Mouse (Mus musculus) gastrocnemius, adult 2 months (tissue): Measurements from ENCODE around the gene Ppip5k2. TPM values are rescaled to one million over a fixed set of nuclear protein-coding genes. Genes with fewer than 3 reads are reported as not detected.
"Not testable (repeated sequence)": the region's sequence is repeated elsewhere in the genome, so short reads cannot be mapped to it uniquely, and the experiment has no call there.

Source experiments
- DNase-seq: peaks from one replicate; pipeline ENCODE4 v3.0.0; 2022
- H3K27ac ChIP-seq: fragments of 200-600 bp; 2 replicates; pipeline ENCODE4 v1.8.1; 2022; ENCODE audit warnings: mild to moderate bottlenecking
- H3K4me3 ChIP-seq: fragments of 200-600 bp; 2 replicates; pipeline ENCODE4 v1.8.1; 2022; ENCODE audit warnings: mild to moderate bottlenecking, moderate library complexity
- CTCF ChIP-seq: fragments of 200-600 bp; IDR thresholded peaks from 2 replicates; pipeline ENCODE4 v1.8.1; 2022; ENCODE audit warnings: antibody characterized with exemption, mild to moderate bottlenecking, moderate library complexity
- intact Hi-C: fragments of 180-260 bp; cut with DNase I; formaldehyde crosslinking; loops from one replicate; pipeline ENCODE4 v1.15.1; 2025
- total RNA-seq, 2 experiments: library from RNA; stranded (reverse); gene quantifications; 2 replicates each; pipeline ENCODE4 v1.2.3; 2021

Ppip5k2 gene
- total RNA-seq, 2 experiments from 2014 or later: 1.6 to 2.8 TPM

DNA sequence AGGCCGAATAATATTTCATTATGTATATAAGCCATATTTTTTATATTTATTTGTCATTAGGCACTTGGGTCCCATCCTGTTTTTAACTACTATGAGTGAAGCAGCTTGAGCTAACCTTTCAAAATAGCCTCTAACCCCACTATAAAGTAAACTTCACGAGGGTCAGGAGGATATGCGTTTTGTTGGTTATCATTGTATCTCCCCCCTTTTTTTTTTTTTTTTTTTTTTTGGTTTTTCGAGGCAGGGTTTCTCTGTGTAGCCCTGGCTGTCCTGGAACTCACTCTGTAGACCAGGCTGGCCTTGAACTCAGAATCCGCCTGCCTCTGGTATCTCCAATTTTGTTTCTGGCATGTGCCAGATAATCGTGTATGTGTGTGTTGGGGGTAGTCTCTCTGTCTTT, 3.2 kb upstream of the Ppip5k2 start:
- DNase-seq: no peak
- intact Hi-C loops: loop anchor here (5.0 kb wide), 1 partner anchor 111 kb away; the partner anchor contains the start of gene D1Ertd622e
- H3K4me3 ChIP-seq: no peak overlapping the region

DNA sequence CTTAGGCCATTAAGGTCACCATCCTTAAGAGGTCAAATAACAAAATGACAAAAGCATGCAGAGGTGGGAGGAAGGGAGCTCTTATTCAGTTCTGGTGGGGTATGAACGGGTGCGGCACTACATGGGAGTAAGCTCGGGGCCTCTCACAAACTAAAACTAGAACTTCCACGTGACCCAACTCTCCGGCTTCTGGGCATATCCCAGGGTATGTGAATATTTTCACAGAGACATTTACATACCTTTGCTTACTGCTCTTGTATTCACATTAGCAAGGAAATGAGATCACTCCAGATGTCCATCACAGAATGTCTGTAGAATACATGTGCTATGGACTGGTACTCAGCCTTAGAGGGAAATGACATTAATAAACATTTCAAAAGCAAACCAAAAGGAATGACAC, 1.5 kb upstream of the Ppip5k2 start:
- no peak overlapping the region for H3K27ac ChIP-seq
- intact Hi-C loops: loop anchor here (5.0 kb wide), 1 partner anchor 109 kb away; the partner anchor contains the start of gene D1Ertd622e
- DNase-seq: no peak
- H3K4me3 ChIP-seq: no peak overlapping the region
- no peak for TF ChIP-seq CTCF

More for the DNA sequence above, 3.2 kb upstream of the Ppip5k2 start:
- H3K27ac ChIP-seq: no peak overlapping the region
- TF ChIP-seq CTCF: no peak

DNA sequence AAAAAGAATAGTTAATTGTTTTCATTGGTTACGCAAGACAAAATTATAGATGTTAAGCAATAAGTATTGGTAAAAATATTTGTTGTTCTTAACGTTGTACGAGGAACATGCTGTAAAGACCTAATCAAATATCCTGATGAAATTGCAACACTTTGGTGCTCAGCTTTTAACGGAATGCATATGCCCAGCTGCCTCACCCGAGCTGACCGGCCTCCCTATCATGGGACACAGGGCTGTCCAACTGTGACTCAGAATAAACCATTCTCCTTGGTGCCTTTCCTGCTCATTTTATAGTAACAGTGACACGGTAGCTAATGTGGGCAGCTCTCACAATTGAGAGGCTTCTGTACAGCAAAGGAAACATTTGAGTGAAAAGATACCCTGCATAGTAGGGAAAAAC, 907 bp upstream of the Ppip5k2 start:
- no peak for TF ChIP-seq CTCF
- DNase-seq: no peak
- Histone ChIP-seq H3K4me3 (peak overlapping the region; percentile 100), H3K27ac (peak overlapping the region; percentile 96)
- intact Hi-C loops: loop anchor here (5.0 kb wide), 1 partner anchor 109 kb away; the partner anchor contains the start of gene D1Ertd622e

- H3K27ac ChIP-seq: peak overlapping the region; percentile 96
- peak; percentile 14 for DNase-seq
- intact Hi-C loops: no loop called here
Measured at GRCm38 (mm10) chr1:97769294-97769903, 812 bp downstream of the Ppip5k2 start.

GRCm38 (mm10) chr1:97768906-97769293, 1.3 kb downstream of the Ppip5k2 start:
- intact Hi-C loops: no loop called here
- TF ChIP-seq CTCF: no peak
- Histone ChIP-seq H3K4me3 (peak overlapping the region; percentile 100), H3K27ac (peak overlapping the region; percentile 96)
- no peak for DNase-seq

More at GRCm38 (mm10) chr1:97769294-97769903, 812 bp downstream of the Ppip5k2 start:
- H3K4me3 ChIP-seq: peak overlapping the region; percentile 100
- no peak for TF ChIP-seq CTCF

GRCm38 (mm10) chr1:97768089-97768488, 2.1 kb downstream of the Ppip5k2 start:
- DNase-seq: no peak
- intact Hi-C loops: no loop called here
- Histone ChIP-seq H3K27ac (no peak overlapping the region), H3K4me3 (no peak overlapping the region)
- TF ChIP-seq CTCF: no peak

DNA sequence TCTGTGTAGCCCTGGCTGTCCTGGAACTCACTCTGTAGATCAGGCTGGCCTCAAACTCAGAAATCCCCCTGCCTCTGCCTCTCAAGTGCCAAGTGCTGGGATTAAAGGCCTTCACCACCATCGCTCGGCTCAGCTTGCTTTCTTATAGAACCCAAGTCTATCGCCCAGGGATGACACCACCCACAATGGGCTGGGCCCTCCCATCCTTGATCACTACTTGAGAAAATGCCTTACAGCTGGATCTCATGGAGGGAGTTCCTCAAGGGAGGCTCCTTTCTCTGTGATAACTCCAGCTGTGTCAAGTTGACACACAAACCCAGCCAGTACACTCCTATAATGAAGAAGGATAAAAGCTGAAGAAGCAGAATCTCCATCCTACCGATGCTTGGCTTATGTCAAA, 4.5 kb downstream of the Ppip5k2 start:
- H3K27ac ChIP-seq, DNase-seq, intact Hi-C loops, H3K4me3 ChIP-seq: not testable (repeated sequence)

GRCm38 (mm10) chr1:97761477-97761876, 8.7 kb downstream of the Ppip5k2 start:
- DNase-seq: no peak
- Histone ChIP-seq H3K27ac (no peak overlapping the region), H3K4me3 (no peak overlapping the region)
- no peak for TF ChIP-seq CTCF
- intact Hi-C loops: no loop called here

GRCm38 (mm10) chr1:97760598-97760997, 9.6 kb downstream of the Ppip5k2 start:
- no peak for TF ChIP-seq CTCF
- Histone ChIP-seq H3K4me3 (no peak overlapping the region), H3K27ac (no peak overlapping the region)
- intact Hi-C loops: no loop called here
- no peak for DNase-seq

GRCm38 (mm10) chr1:97759841-97760240, 10.4 kb downstream of the Ppip5k2 start:
- no peak for TF ChIP-seq CTCF
- no peak for DNase-seq

GRCm38 (mm10) chr1:97754392-97754791, 15.8 kb downstream of the Ppip5k2 start:
- no peak for DNase-seq
- no peak for TF ChIP-seq CTCF
- intact Hi-C loops: no loop called here
- Histone ChIP-seq H3K27ac (no peak overlapping the region), H3K4me3 (no peak overlapping the region)

More at GRCm38 (mm10) chr1:97759841-97760240, 10.4 kb downstream of the Ppip5k2 start:
- intact Hi-C loops: no loop called here
- H3K4me3 ChIP-seq: no peak overlapping the region
- no peak overlapping the region for H3K27ac ChIP-seq

- TF ChIP-seq CTCF: no peak
- no peak overlapping the region for H3K4me3 ChIP-seq
- intact Hi-C loops: no loop called here
Measured at GRCm38 (mm10) chr1:97753216-97753615, 17.0 kb downstream of the Ppip5k2 start.

DNA sequence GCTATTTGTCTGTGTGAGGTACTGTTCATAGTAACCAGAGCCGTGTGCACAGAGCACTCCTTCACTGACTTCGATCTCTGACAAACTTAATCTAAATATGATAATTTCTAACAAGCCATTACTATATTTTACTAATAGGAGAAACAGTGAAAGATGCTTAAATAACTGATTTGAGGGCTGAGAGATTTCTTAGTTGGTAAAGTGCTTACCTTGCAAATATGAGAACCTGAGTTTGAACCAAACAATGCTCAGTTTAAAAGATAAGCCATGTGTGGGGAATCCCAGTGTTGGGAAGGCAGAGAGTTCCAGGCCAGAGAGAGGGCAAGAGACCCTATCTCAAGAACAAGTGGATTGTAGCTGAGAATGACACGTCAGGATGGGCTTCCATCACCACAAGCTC, 22.0 kb downstream of the Ppip5k2 start:
- no peak overlapping the region for H3K4me3 ChIP-seq
- no peak for TF ChIP-seq CTCF
- intact Hi-C loops: no loop called here
- no peak for DNase-seq
- no peak overlapping the region for H3K27ac ChIP-seq

More at GRCm38 (mm10) chr1:97753216-97753615, 17.0 kb downstream of the Ppip5k2 start:
- DNase-seq: no peak
- no peak overlapping the region for H3K27ac ChIP-seq

DNA sequence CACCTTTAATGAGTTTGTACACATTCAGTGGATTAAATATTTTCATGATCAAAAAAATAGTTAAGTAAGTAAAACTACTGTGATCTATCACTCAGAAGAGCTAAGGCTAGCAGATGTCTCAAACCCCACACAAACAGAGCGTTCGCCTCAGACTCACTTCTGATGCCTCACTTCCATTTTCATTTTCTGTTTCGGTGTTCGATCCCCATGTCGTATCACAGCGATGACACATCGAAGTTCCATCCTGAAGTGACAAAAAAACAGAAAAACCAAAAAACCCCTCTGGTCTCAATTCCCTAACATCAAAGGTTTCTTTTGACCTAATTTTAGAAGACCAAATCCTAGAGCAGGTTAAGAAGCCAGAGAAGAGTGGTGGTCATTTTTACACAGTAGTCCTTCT, 23.9 kb downstream of the Ppip5k2 start:
- no peak overlapping the region for H3K4me3 ChIP-seq
- intact Hi-C loops: no loop called here
- H3K27ac ChIP-seq: no peak overlapping the region
- DNase-seq: no peak
- no peak for TF ChIP-seq CTCF
